Mouse (Mus musculus) megakaryocyte, embryonic 14.5 days (primary cell): ENCODE results near the gene Trem2.

Experiments
- FLI1 ChIP-seq: IDR thresholded peaks from 2 replicates; pipeline ENCODE4 v1.6.1; 2012; ENCODE audit warnings: low read length, inconsistent platforms, mixed read lengths
- GATA1 ChIP-seq: IDR thresholded peaks from 3 replicates; pipeline ENCODE4 v1.6.1; 2012; ENCODE audit warnings: mixed read lengths, low read length, inconsistent platforms, borderline replicate concordance

GRCm38 (mm10) chr17:48325638-48326037, 20.6 kb upstream of the Trem2 start:
- TF ChIP-seq GATA1 (no peak), FLI1 (no peak)
